Mouse (Mus musculus) heart, embryonic 12.5 days (tissue): ENCODE measurements around the gene Xab2. TPM values are rescaled to one million over a fixed set of nuclear protein-coding genes. Genes with fewer than 3 reads are reported as not detected.
A peak's percentile ranks its signal among the peaks of the same experiment; 100 is the strongest.
"Not testable (repeated sequence)": the region's sequence is repeated elsewhere in the genome, so short reads cannot be mapped to it uniquely, and the experiment has no call there.

Experiments
- ATAC-seq: fragments of 200-750 bp; cut with Nextera tagmentation; 2 replicates; pipeline ENCODE4 v1.8.0; 2017; ENCODE audit warnings: moderate TSS enrichment, moderate library complexity; ENCODE audit not compliant: insufficient number of reproducible peaks, low FRiP score
- H3K27ac ChIP-seq: fragments of 300-500 bp; sonication (generic); 2 replicates; pipeline ENCODE4 v1.5.1; 2016; ENCODE audit warnings: mild to moderate bottlenecking, moderate library complexity; ENCODE audit not compliant: poor library complexity, severe bottlenecking
- H3K27me3 ChIP-seq: fragments of 300-500 bp; sonication (generic); replicated peaks from 2 replicates; pipeline ENCODE4 v1.6.1; 2016; ENCODE audit warnings: mild to moderate bottlenecking, moderate library complexity
- H3K36me3 ChIP-seq: fragments of 300-500 bp; sonication (generic); 2 replicates; pipeline ENCODE4 v1.6.1; 2016; ENCODE audit warnings: mild to moderate bottlenecking, moderate library complexity
- H3K4me1 ChIP-seq: fragments of 300-500 bp; sonication (generic); replicated peaks from 2 replicates; pipeline ENCODE4 v1.6.1; 2016; ENCODE audit warnings: mild to moderate bottlenecking
- H3K4me2 ChIP-seq: fragments of 300-500 bp; sonication (generic); 2 replicates; pipeline ENCODE4 v1.6.1; 2016; ENCODE audit warnings: mild to moderate bottlenecking, moderate library complexity
- H3K4me3 ChIP-seq: fragments of 300-500 bp; sonication (generic); 2 replicates; pipeline ENCODE4 v1.5.1; 2016; ENCODE audit warnings: mild to moderate bottlenecking
- H3K9ac ChIP-seq: fragments of 300-500 bp; sonication (generic); 2 replicates; pipeline ENCODE4 v1.6.1; 2016; ENCODE audit warnings: mild to moderate bottlenecking, moderate library complexity
- H3K9me3 ChIP-seq: fragments of 300-500 bp; sonication (generic); replicated peaks from 2 replicates; pipeline ENCODE4 v1.6.1; 2016; ENCODE audit warnings: mild to moderate bottlenecking, moderate library complexity
- WGBS: fragments of 180-500 bp; shearing (Covaris S2); methylation state at CpG from one replicate; pipeline ENCODE4 v1.1.7; 2016; 5-methylcytosine and 5-hydroxymethylcytosine counted together
- polyA plus RNA-seq: library from polyadenylated mRNA; unstranded; fragments of >200 nt; fragmentation: Nextera tagmentation; extraction: Ambion mirVana; gene quantifications from 2 replicates; pipeline ENCODE4 v1.2.1, GENCODE M21; 2016

The Xab2 gene
- polyA plus RNA-seq, 1 experiment from 2014 or later = 33.8 TPM

DNA sequence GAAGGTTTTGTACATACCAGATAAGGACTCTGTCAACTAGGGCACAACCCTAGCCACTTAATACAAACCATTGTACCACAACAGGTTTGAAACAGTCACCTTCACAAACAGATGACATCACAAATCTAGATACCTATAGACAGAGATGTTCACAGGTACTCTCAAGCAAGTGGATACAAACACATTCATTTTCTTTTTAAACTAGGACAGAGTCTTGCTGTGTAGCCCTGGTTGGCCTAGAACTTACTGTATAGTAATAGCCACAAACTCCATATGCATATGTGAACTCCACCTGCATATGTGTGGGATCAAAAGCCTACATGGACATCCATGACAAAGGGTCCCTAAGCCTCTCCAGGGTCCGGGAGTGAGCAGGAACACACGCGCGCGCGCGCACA is 34.1 kb downstream of the Xab2 start, which contains the start of gene Camsap3:
TSS of gene Camsap3 (plus strand) at position 301 of the 398 bp plus-strand sequence.
- peak within 1 kb of the TSS; percentile 63 for H3K4me3 ChIP-seq
- H3K4me2 ChIP-seq = peak within 1 kb of the TSS; percentile 90
- peaks cover 29% of the 10 kb centered on the region for H3K27me3 ChIP-seq
- peak within 1 kb of the TSS; percentile 71 for H3K9ac ChIP-seq
- no peak for ATAC-seq
- WGBS = 8% methylated on average over 7 of the region's 7 CpGs
- no peak within 1 kb of the TSS for H3K27ac ChIP-seq
- no peaks in the 10 kb centered on the region for H3K36me3 ChIP-seq
- peaks cover 6% of the 10 kb centered on the region; the same call in 1 of the 2 replicates for H3K4me1 ChIP-seq
- H3K9me3 ChIP-seq = no peaks in the 10 kb centered on the region

DNA sequence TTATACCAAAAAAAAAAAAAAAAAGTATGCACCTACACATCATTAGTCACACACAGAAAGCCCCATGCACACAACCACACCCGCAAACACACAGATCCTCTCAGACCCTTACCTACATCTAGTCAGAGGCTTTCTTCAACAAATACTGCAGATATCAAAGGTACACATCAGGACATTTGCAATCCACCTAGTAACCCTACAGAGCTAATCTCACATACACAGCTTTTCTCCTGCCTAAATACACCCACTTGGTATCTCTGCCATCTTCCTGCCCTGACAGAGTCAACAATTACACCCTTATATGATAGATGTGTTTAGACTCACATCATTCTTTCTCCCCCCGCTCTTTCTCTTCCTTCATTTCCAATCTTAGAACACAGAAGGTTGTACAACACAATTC is 34.7 kb downstream of the Xab2 start:
- no peak overlapping the region for H3K4me3 ChIP-seq

DNA sequence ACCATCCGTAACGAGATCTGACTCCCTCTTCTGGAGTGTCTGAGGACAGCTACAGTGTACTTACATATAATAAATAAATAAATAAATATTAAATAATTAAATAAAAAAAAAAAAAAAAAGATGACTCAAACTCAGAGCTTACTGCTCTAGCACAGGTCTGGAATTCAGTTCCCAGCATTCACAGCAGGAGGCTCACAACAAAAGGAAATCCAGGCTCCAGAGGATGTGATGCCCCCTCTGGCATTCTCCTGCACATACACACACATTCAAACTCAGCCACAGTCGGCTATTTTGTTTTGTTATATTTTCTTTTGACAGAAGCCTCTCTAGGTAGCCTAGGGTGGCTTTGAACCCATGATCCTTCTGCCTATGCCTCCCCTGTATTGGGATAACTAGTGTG is 39.2 kb downstream of the Xab2 start:
- peaks cover 12% of the 10 kb centered on the region for H3K27me3 ChIP-seq
- not testable (repeated sequence) for H3K4me3 ChIP-seq, H3K9ac ChIP-seq, H3K27ac ChIP-seq, ATAC-seq, H3K9me3 ChIP-seq, H3K36me3 ChIP-seq, H3K4me2 ChIP-seq, H3K4me1 ChIP-seq
- WGBS = 86% methylated on average over 3 of the region's 3 CpGs

More for the DNA sequence above, 34.7 kb downstream of the Xab2 start:
- Histone ChIP-seq H3K9ac (no peak overlapping the region), H3K27ac (no peak overlapping the region), H3K4me2 (no peak overlapping the region), H3K9me3 (no peaks in the 10 kb centered on the region), H3K36me3 (no peaks in the 10 kb centered on the region), H3K27me3 (peaks cover 29% of the 10 kb centered on the region), H3K4me1 (peaks cover 6% of the 10 kb centered on the region; the same call in 1 of the 2 replicates)
- no peak for ATAC-seq
- 85% methylated on average over 2 of the region's 2 CpGs for WGBS

DNA sequence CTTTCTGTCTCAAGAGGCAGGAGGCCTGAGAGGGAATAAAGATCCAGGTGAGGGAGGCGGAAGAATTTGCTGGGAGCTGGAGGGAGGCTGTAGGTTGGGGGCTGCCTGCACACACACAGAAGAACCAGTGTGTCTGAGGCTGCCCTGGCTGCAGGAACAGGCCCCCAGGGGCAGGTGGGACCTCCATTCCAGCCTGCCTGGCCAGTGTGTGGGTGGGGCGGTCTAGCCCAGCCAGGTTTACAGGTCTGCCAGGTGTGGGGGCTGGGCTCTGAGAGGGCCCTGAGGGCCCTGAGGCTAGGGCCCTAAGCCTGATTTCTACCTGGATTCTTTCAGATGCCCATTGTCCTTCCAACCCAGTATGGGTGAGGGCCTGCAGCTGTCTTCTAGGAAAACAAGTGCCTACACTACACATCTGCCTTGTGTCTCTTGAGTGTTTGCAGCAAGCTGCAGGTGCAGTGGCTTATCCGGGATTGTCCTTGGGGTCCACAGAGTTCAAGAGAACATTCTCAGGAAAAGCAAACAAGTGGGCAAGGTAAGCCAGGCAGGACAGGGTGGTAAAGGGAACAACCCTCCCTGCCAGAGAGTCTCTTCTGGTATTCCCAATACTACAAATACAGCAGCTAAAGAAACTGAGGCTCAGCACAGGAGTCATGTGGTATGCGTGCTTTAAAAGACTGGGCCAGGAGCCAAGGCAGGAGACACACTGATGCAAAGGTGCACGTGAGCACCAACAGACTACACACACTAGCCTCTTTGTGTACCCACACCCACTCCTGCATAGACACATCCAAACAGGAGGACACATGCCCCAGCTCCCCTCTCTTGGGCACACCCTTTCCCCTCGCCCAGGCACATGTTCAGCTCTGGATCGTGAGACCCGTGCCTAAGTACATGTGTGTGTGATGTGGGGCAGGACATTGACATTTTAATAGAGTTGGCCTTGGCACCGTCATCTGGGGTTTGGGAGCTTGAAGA is 41.4 kb downstream of the Xab2 start:
- no peaks in the 10 kb centered on the region for H3K36me3 ChIP-seq
- no peak overlapping the region for H3K4me3 ChIP-seq
- no peak overlapping the region for H3K9ac ChIP-seq
- H3K27me3 ChIP-seq = no peaks in the 10 kb centered on the region
- no peak overlapping the region for H3K27ac ChIP-seq
- 69% methylated on average over 9 of the region's 9 CpGs for WGBS
- H3K9me3 ChIP-seq = no peaks in the 10 kb centered on the region
- no peak overlapping the region for H3K4me2 ChIP-seq
- ATAC-seq = no peak
- H3K4me1 ChIP-seq = no peaks in the 10 kb centered on the region

DNA sequence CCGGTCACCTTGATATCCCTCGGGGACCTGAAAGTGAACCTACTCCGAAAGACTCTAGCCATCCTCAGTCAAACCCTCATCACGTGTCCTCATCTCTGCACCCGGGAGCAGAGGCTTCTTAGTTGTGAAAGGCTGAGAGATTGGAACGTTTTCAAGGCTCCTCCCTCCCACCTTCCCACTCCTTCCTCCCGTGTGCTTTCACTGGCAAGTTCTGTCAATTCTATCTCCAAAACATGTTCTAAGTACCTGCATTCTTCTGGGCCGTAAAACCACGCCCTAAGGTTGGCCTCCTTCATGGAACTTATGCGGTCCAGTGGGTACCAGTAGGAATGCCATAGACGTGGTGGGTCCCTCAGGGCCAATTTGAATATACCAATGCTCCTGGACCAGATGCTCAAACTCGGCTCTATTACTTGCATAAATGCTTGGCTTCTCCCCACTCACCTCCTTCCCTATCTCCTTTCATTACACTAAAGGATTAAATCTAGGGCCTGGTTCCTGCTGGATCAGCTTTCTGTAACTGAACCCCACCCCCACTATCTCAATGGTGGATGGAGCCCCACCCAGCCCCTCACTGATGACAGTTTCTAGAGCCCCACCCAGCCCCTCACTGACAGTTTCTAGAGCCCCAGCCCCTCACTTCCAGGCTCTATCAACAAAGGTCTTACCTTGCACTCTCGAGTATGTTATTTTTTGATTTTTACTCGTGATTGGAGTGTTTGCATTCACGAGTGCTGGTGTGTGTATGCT is 44.7 kb downstream of the Xab2 start:
- Histone ChIP-seq H3K9me3 (no peaks in the 10 kb centered on the region), H3K27ac (no peak overlapping the region), H3K4me3 (no peak overlapping the region), H3K36me3 (no peaks in the 10 kb centered on the region), H3K4me1 (no peaks in the 10 kb centered on the region), H3K9ac (no peak overlapping the region), H3K27me3 (no peaks in the 10 kb centered on the region), H3K4me2 (no peak overlapping the region)
- ATAC-seq = no peak
- WGBS = 73% methylated on average over 15 of the region's 15 CpGs

DNA sequence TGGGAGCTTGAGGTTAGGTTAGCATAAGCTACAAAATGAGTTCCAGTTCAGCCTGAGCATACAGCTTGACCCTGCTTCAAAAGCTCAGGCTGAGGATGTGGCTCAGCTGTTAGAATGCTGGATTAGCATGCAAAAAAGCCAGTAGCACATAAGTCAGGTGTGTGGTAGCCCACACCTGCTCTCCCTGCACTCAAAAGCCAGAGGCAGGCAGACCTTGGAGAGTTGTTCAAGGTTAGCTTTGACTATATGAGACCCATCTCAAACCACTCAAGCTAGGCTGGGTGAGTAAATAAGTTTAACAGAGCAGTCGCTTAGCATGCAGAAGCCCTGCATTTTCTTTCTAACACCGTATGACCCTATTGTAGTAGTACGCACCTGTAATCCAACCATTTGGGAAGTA is 46.6 kb downstream of the Xab2 start:
- Histone ChIP-seq H3K9me3 (no peaks in the 10 kb centered on the region), H3K4me1 (no peaks in the 10 kb centered on the region), H3K4me2 (no peak overlapping the region), H3K4me3 (no peak overlapping the region), H3K27ac (no peak overlapping the region), H3K9ac (no peak overlapping the region), H3K36me3 (no peaks in the 10 kb centered on the region), H3K27me3 (no peaks in the 10 kb centered on the region)
- WGBS = 86% methylated on average over 3 of the region's 3 CpGs
- ATAC-seq = no peak

DNA sequence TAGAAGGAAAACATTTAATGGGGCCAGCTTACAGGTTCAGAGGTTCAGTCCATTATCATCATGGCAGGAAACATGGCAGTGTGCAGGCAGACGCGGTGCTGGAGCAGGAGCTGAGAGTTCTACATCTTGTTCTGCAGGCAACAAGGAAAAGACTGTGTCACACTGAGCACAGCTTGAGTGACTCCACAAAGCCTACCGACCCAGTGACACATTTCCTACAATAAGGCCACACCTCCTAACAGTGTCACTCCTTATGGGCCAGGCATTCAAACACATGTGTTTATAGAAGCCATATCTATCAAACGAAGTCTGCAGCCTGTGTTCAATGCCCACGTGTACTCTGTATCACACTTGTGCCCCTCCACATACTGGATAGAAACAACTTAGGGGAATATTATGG is 51.3 kb downstream of the Xab2 start:
- no peak overlapping the region for H3K9ac ChIP-seq
- H3K4me1 ChIP-seq = peaks cover 11% of the 10 kb centered on the region; the same call in 1 of the 2 replicates
- H3K36me3 ChIP-seq = no peaks in the 10 kb centered on the region
- no peak overlapping the region for H3K4me3 ChIP-seq
- ATAC-seq = no peak
- no peaks in the 10 kb centered on the region for H3K27me3 ChIP-seq
- WGBS = 83% methylated on average over 5 of the region's 5 CpGs
- H3K27ac ChIP-seq = no peak overlapping the region
- H3K9me3 ChIP-seq = no peaks in the 10 kb centered on the region
- no peak overlapping the region for H3K4me2 ChIP-seq

DNA sequence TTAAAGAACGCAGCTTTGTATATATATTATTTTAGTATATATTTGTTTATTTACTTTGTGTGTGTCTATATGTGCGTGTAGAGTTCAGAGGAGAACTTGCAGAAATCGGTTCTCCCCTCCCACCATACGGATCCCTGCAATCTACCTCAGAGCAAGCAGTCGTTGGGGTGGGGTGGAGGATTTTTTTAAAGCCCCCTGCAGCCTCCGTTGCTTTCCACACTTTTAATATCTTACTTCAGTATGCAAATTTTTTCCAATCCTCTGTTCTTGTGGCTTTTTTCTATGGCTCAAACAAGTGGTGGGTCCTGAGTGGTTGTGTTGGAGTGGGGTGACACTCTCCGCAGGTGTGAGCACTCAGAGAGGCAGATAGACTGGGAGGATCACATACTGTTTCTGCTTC is 52.7 kb downstream of the Xab2 start:
- Histone ChIP-seq H3K4me1 (peaks cover 11% of the 10 kb centered on the region; the same call in 1 of the 2 replicates), H3K4me2 (peak overlapping the region; percentile 68), H3K9me3 (no peaks in the 10 kb centered on the region), H3K27ac (no peak overlapping the region), H3K27me3 (no peaks in the 10 kb centered on the region), H3K4me3 (peak overlapping the region; percentile 42), H3K36me3 (no peaks in the 10 kb centered on the region), H3K9ac (0 out of 2 replicates have a peak overlapping the region, but pooled peaks have one; percentile 47)
- 14% methylated on average over 7 of the region's 7 CpGs for WGBS
- no peak for ATAC-seq

DNA sequence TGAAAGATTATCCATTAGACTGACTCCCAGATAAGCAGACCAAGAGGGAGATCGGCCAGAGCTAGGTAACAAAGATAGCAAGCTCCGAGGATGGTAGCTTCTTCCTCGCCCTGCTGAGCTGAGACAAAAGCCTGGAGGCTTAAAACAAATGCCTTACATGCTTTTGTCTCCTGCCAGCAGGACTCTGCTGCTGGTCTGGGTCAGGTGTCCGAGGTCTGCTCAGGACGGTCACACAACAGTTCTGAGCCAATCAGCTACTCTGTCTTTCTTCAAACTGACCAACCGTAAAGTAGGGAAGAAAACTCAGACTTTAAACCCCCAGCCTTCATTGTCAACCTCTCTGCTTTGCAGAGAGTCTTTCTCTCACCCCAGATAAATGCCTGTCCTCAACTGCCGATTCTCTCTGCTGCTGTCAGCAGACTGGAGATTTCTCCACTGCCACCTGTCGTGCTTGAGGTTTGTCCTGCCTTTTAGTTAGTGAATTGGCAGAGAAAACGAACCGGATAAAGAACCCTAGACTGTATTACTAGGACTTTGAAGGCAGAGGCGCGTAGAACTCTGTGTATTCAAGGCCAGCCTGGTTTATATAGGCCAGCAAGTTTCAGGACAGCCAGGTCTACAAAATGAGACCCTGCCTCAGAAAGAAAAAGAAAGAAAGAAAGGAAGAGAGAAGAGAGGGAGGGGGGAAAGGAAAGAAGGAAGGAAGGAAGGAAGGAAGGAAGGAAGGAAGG is 53.3 kb downstream of the Xab2 start, which contains the start of gene C330021F23Rik:
TSS of gene C330021F23Rik (plus strand) at position 350 of the 731 bp plus-strand sequence.
- Histone ChIP-seq H3K4me1 (peaks cover 11% of the 10 kb centered on the region; the same call in 1 of the 2 replicates), H3K9ac (peak within 1 kb of the TSS; percentile 47; the same call in 1 of the 2 replicates), H3K9me3 (no peaks in the 10 kb centered on the region), H3K36me3 (no peaks in the 10 kb centered on the region), H3K4me2 (peak within 1 kb of the TSS; percentile 68), H3K4me3 (peak within 1 kb of the TSS; percentile 42), H3K27me3 (no peaks in the 10 kb centered on the region), H3K27ac (0 out of 2 replicates have a peak within 1 kb of the TSS, but pooled peaks have one; percentile 6)
- peak; percentile 75; the same call in 1 of the 2 replicates for ATAC-seq
- WGBS = 5% methylated on average over 12 of the region's 12 CpGs
